Mouse (Mus musculus) adrenal gland, adult 18-20 months (tissue): ENCODE data around the gene Bri3bp. TPM values are rescaled to one million over a fixed set of nuclear protein-coding genes. Genes with fewer than 3 reads are reported as not detected.
A peak's percentile ranks its signal among the peaks of the same experiment; 100 is the strongest.
"Not testable (repeated sequence)": the region's sequence is repeated elsewhere in the genome, so short reads cannot be mapped to it uniquely, and the experiment has no call there.

ENCODE experiments used
- DNase-seq, 2 experiments: peaks; one replicate each; pipeline ENCODE4 v3.0.0; 2021 to 2022; ENCODE audit warnings: low spot score in 2 of 2
- total RNA-seq, 2 experiments: library from RNA; stranded (reverse); gene quantifications; 1 replicate in 1 of 2; 2 replicates in 1 of 2; pipeline ENCODE4 v1.2.3; 2021

Bri3bp gene
- total RNA-seq, 2 experiments from 2014 or later, result 18.7 to 32.1 TPM

- DNase-seq, result no peak
These were observed 41.1 kb downstream of the Bri3bp start for GRCm38 (mm10) chr5:125482474-125482873.

- DNase-seq, result no peak
These were observed 42.6 kb downstream of the Bri3bp start for GRCm38 (mm10) chr5:125483712-125484611.

- no peak for DNase-seq
These were observed 43.8 kb downstream of the Bri3bp start for GRCm38 (mm10) chr5:125485031-125485778.

GRCm38 (mm10) chr5:125486088-125486487 is 44.7 kb downstream of the Bri3bp start:
- no peak for DNase-seq

GRCm38 (mm10) chr5:125487375-125488115 is 46.2 kb downstream of the Bri3bp start:
- DNase-seq, result no peak

- DNase-seq, result no peak
These were observed 46.7 kb downstream of the Bri3bp start for GRCm38 (mm10) chr5:125488116-125488455.

- DNase-seq, result not testable (repeated sequence)
These were observed 47.6 kb downstream of the Bri3bp start for GRCm38 (mm10) chr5:125488953-125489352.

- no peak for DNase-seq
These were observed 49.7 kb downstream of the Bri3bp start for GRCm38 (mm10) chr5:125491107-125491506.

GRCm38 (mm10) chr5:125492379-125493092 is 51.2 kb downstream of the Bri3bp start:
- DNase-seq, result no peak

GRCm38 (mm10) chr5:125493093-125493423 is 51.7 kb downstream of the Bri3bp start:
- DNase-seq, result no peak

- DNase-seq, result no peak
These were observed 54.3 kb downstream of the Bri3bp start for GRCm38 (mm10) chr5:125495655-125496054.

GRCm38 (mm10) chr5:125497821-125498600 is 56.6 kb downstream of the Bri3bp start:
- peak; percentile 53 to 55 for DNase-seq

- DNase-seq, result no peak
These were observed 60.1 kb downstream of the Bri3bp start for GRCm38 (mm10) chr5:125501505-125501904.

- no peak for DNase-seq
These were observed 60.8 kb downstream of the Bri3bp start for GRCm38 (mm10) chr5:125502186-125502585.

GRCm38 (mm10) chr5:125503628-125504027 is 62.3 kb downstream of the Bri3bp start:
- no peak for DNase-seq

GRCm38 (mm10) chr5:125504692-125505091 is 63.3 kb downstream of the Bri3bp start:
- no peak for DNase-seq

- DNase-seq, result no peak
These were observed 64.6 kb downstream of the Bri3bp start for GRCm38 (mm10) chr5:125505968-125506367.

- no peak for DNase-seq
These were observed 66.2 kb downstream of the Bri3bp start for GRCm38 (mm10) chr5:125507582-125507981.

- DNase-seq, result no peak
These were observed 66.6 kb downstream of the Bri3bp start for GRCm38 (mm10) chr5:125508006-125508405.

- DNase-seq, result peak; percentile 46 to 57
These were observed 68.2 kb downstream of the Bri3bp start for GRCm38 (mm10) chr5:125509541-125509940.
